Mouse (Mus musculus): ENCODE data around the gene Rcsd1. TPM values are rescaled to one million over a fixed set of nuclear protein-coding genes. Genes with fewer than 3 reads are reported as not detected.

Gene Rcsd1
- polyA plus RNA-seq, 1 experiment from 2014 or later, result 7.1 TPM

DNA sequence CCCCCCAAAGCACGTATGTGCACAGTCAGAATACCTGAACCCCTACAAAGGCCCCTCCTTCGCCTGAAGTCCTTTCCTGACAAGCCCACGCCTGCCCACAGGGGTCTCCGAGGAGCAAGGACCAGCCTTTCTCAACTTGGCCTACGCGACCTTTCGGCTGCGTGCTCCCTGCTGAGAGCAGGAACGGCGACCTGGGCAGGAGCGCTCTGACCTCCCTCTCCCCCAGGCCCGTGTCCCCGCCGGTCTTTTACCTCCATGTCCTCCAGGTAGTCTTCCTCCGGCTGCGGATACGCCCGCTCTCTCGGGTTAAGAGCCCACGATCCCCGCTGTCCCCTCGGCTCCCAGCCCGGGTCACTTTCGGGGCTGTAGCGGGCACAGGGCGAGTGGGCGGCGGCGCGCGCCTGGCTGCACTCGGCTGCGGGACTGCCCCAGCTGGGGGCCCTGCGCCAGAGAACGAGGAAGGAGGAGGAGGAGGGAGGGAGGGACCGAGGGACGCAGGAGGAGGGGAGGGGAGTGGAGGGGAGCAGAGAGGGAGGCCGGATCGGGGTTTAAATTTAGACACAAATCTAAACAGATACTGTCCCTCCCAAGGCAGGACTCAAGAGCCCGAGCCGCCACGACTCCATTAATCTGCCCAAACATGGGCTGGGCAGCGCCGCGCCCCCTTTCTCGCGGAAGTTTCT lies 1.8 kb downstream of the Rcsd1 start:
- Histone ChIP-seq H3K9me3 (ENCODE audit: control insufficient read depth, low read length) (no peaks in the 10 kb centered on the region), H3K9ac (ENCODE audit: low read length) (peak overlapping the region; percentile 67), H3K4me1 (ENCODE audit: control insufficient read depth, insufficient read depth, low read length) (peaks cover 2% of the 10 kb centered on the region), H3K27me3 (ENCODE audit: control insufficient read depth, insufficient read depth, low read length) (peaks cover 15% of the 10 kb centered on the region), H3K27ac (ENCODE audit: low read depth, low read length) (no peak overlapping the region), H3K36me3 (ENCODE audit: control insufficient read depth, insufficient read depth, low read length) (no peaks in the 10 kb centered on the region), H3K4me2 (ENCODE audit: low read depth) (peak overlapping the region; percentile 99), H3K4me3 (ENCODE audit: low read depth, low read length) (peak overlapping the region; percentile 66)
- DNase-seq (ENCODE audit: low spot score), result peak; percentile 54
- WGBS, result under 1% methylated on average over 47 of the region's 47 CpGs
- peak; percentile 71 for ATAC-seq (ENCODE audit: insufficient read depth, low FRiP score, low TSS enrichment)

DNA sequence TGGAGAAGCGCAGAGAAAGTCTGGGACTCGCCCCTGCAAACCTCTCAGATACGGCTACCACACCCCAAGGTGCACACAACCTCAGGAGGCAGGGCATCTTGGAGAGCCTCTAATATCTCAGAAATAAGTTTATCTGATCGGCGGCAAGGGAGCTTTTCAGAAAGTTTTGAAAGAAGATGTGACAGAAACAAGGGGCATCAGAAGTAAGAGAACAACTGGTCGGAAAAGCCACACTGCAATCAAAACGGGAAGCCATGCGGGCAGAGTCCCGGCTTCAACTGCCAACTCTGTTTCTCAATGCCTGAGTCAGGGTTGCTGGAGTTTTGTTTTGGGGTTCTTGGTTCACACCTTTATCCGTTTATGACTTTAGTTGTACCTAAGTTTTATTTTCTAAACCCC lies 2.3 kb downstream of the Rcsd1 start:
- H3K27me3 ChIP-seq (ENCODE audit: control insufficient read depth, insufficient read depth, low read length), result peaks cover 15% of the 10 kb centered on the region
- WGBS, result 21% methylated on average over 10 of the region's 10 CpGs
- H3K9ac ChIP-seq (ENCODE audit: low read length), result no peak overlapping the region
- peak overlapping the region; percentile 66 for H3K4me3 ChIP-seq (ENCODE audit: low read depth, low read length)
- H3K4me1 ChIP-seq (ENCODE audit: control insufficient read depth, insufficient read depth, low read length), result peaks cover 5% of the 10 kb centered on the region
- H3K27ac ChIP-seq (ENCODE audit: low read depth, low read length), result no peak overlapping the region
- peak overlapping the region; percentile 99 for H3K4me2 ChIP-seq (ENCODE audit: low read depth)
- DNase-seq (ENCODE audit: low spot score), result no peak
- H3K9me3 ChIP-seq (ENCODE audit: control insufficient read depth, low read length), result no peaks in the 10 kb centered on the region
- no peak for ATAC-seq (ENCODE audit: insufficient read depth, low FRiP score, low TSS enrichment)
- no peaks in the 10 kb centered on the region for H3K36me3 ChIP-seq (ENCODE audit: control insufficient read depth, insufficient read depth, low read length)

DNA sequence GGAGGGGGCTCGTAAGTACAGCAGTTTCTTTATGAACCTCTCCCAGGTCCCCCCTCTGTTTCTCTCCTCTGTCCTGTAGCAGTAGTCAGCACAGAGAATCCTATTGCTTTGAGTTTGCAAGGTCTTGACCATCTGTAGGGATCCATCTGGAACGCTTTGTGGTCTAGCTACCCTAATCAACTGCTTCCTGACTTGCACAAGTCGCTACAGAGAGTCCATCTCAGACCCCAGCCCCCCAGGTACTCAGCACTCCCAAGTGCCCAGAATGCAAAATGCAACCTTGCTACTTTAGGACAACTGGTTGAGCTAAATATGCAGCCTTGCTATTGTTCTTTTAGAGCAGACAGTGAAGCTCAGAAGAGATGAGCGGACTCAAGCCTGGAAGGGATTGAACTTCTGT lies 3.1 kb downstream of the Rcsd1 start:
- Histone ChIP-seq H3K27ac (ENCODE audit: low read depth, low read length) (no peak overlapping the region), H3K4me2 (ENCODE audit: low read depth) (no peak overlapping the region), H3K9me3 (ENCODE audit: control insufficient read depth, low read length) (no peaks in the 10 kb centered on the region), H3K9ac (ENCODE audit: low read length) (no peak overlapping the region), H3K4me1 (ENCODE audit: control insufficient read depth, insufficient read depth, low read length) (peaks cover 6% of the 10 kb centered on the region), H3K4me3 (ENCODE audit: low read depth, low read length) (no peak overlapping the region), H3K27me3 (ENCODE audit: control insufficient read depth, insufficient read depth, low read length) (peaks cover 15% of the 10 kb centered on the region), H3K36me3 (ENCODE audit: control insufficient read depth, insufficient read depth, low read length) (no peaks in the 10 kb centered on the region)
- DNase-seq (ENCODE audit: low spot score) (no peak), ATAC-seq (ENCODE audit: insufficient read depth, low FRiP score, low TSS enrichment) (no peak)
- 77% methylated on average over 4 of the region's 4 CpGs for WGBS

DNA sequence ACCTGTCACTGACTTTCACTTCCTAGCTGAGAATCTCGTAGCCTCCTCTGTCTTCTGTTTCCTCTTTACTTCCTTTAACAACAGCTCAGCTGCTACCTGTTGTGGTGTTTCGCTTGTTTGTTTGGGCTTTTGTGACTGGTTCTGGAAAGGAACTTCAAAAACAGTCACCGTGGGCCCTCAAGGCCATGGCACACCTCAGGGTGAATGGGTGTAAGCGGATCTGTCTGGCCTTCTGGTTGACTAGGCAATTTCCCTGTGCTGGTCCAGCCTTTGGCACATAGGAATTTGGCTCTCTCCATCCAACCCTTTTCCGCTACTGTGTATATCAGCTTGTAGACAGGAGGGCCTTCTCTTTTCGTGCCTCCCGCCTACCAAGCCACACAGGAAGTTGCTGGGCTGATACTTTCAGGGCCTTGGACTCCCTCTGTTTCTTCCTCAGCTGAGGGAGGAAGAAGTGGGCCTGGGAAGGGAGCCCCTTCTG lies 3.6 kb downstream of the Rcsd1 start:
- no peaks in the 10 kb centered on the region for H3K9me3 ChIP-seq (ENCODE audit: control insufficient read depth, low read length)
- H3K4me2 ChIP-seq (ENCODE audit: low read depth), result no peak overlapping the region
- WGBS, result 85% methylated on average over 7 of the region's 7 CpGs
- no peak overlapping the region for H3K27ac ChIP-seq (ENCODE audit: low read depth, low read length)
- ATAC-seq (ENCODE audit: insufficient read depth, low FRiP score, low TSS enrichment) (no peak), DNase-seq (ENCODE audit: low spot score) (no peak)
- H3K27me3 ChIP-seq (ENCODE audit: control insufficient read depth, insufficient read depth, low read length), result peaks cover 15% of the 10 kb centered on the region
- peaks cover 8% of the 10 kb centered on the region for H3K4me1 ChIP-seq (ENCODE audit: control insufficient read depth, insufficient read depth, low read length)
- no peaks in the 10 kb centered on the region for H3K36me3 ChIP-seq (ENCODE audit: control insufficient read depth, insufficient read depth, low read length)
- no peak overlapping the region for H3K9ac ChIP-seq (ENCODE audit: low read length)
- H3K4me3 ChIP-seq (ENCODE audit: low read depth, low read length), result no peak overlapping the region

DNA sequence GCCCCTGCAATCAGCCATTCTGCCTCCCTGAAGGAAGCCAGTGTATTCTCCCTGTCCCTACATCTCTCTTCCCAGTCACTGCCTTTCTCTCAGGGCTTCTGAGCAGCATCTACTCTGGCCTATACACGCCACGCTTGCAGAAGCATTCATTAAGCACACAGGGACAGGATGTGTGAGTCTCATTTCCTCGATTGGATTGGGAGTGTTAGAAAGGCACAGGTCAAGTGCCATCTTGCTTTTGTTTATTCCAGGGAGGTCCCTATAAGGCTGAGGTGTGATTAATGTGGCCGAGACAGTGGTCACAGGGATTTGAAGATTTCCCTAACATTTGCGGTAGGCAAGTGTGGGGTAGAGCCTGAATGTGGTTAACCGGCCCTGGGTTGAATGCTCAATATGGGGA lies 4.2 kb downstream of the Rcsd1 start:
- H3K36me3 ChIP-seq (ENCODE audit: control insufficient read depth, insufficient read depth, low read length), result no peaks in the 10 kb centered on the region
- H3K4me1 ChIP-seq (ENCODE audit: control insufficient read depth, insufficient read depth, low read length), result peaks cover 8% of the 10 kb centered on the region
- H3K4me3 ChIP-seq (ENCODE audit: low read depth, low read length), result no peak overlapping the region
- WGBS, result 79% methylated on average over 6 of the region's 6 CpGs
- H3K4me2 ChIP-seq (ENCODE audit: low read depth), result no peak overlapping the region
- no peaks in the 10 kb centered on the region for H3K9me3 ChIP-seq (ENCODE audit: control insufficient read depth, low read length)
- no peak overlapping the region for H3K9ac ChIP-seq (ENCODE audit: low read length)
- peaks cover 15% of the 10 kb centered on the region for H3K27me3 ChIP-seq (ENCODE audit: control insufficient read depth, insufficient read depth, low read length)
- no peak overlapping the region for H3K27ac ChIP-seq (ENCODE audit: low read depth, low read length)
- DNase-seq (ENCODE audit: low spot score), result no peak
- ATAC-seq (ENCODE audit: insufficient read depth, low FRiP score, low TSS enrichment), result no peak

DNA sequence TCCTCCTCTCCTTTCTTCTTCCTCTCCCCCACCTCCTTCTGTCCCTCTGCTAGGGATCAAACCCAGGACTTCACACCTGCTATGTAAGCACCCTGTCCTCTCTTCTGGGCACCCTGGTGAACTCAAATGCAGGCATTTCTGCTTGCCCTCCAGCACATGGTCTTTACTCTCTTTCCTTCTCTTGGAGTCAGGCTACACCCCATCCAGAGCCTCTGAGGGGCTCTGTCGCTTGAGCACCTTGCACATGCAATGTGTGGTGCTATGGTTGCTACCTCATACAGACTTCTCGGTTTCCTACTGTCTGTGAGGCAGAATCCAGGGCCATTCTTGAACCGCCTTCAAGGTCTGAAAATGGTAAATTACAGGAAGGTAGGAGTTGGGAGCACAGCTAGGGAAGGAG lies 4.7 kb downstream of the Rcsd1 start:
- no peak overlapping the region for H3K9ac ChIP-seq (ENCODE audit: low read length)
- no peak overlapping the region for H3K27ac ChIP-seq (ENCODE audit: low read depth, low read length)
- 72% methylated on average over 3 of the region's 3 CpGs for WGBS
- DNase-seq (ENCODE audit: low spot score), result no peak
- H3K9me3 ChIP-seq (ENCODE audit: control insufficient read depth, low read length), result no peaks in the 10 kb centered on the region
- peaks cover 15% of the 10 kb centered on the region for H3K27me3 ChIP-seq (ENCODE audit: control insufficient read depth, insufficient read depth, low read length)
- H3K36me3 ChIP-seq (ENCODE audit: control insufficient read depth, insufficient read depth, low read length), result no peaks in the 10 kb centered on the region
- no peak overlapping the region for H3K4me2 ChIP-seq (ENCODE audit: low read depth)
- no peak overlapping the region for H3K4me3 ChIP-seq (ENCODE audit: low read depth, low read length)
- ATAC-seq (ENCODE audit: insufficient read depth, low FRiP score, low TSS enrichment), result no peak
- H3K4me1 ChIP-seq (ENCODE audit: control insufficient read depth, insufficient read depth, low read length), result peaks cover 8% of the 10 kb centered on the region

DNA sequence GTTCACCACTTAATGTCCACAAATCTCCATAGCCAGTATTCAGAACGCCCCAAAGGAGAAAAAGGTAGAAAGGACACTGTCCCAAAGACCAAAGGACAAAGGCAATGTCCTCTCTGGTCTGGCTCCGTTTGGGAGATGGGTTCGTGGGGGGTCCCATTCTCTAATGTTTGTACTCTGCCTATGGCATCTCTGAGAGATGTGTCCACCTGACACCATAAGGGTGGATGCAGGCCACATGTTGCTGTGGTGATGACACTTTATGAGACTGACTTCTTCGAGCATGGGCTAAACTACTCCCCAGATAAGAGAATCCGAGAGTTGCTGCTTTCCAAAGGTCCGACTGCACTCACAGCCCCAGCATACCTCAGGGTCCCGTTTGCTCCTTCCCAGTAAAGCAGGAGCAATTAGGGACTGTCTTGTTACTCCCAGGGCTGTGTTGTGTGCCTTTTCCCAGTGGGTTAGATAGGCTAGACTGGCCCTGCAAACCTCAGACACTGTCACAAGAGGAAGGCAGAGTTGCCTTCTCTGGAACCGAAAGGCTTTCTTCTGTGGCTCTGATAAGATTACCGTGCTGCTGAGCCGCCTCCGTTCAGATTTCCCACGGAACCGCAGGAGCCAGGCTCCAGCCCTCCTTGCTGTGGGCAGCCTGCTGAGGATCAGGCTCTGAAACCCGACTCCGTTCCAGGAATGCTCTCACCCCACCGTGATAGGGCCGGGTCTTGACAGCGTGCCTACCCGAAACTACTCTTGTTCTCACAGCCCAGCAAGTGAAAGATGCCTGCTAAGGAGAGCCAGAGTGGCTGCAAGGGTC lies 7.1 kb downstream of the Rcsd1 start:
- H3K9ac ChIP-seq (ENCODE audit: low read length), result 0 out of 2 replicates have a peak overlapping the region, but pooled peaks have one; percentile 16
- H3K4me3 ChIP-seq (ENCODE audit: low read depth, low read length), result no peak overlapping the region
- ATAC-seq (ENCODE audit: insufficient read depth, low FRiP score, low TSS enrichment), result no peak

DNA sequence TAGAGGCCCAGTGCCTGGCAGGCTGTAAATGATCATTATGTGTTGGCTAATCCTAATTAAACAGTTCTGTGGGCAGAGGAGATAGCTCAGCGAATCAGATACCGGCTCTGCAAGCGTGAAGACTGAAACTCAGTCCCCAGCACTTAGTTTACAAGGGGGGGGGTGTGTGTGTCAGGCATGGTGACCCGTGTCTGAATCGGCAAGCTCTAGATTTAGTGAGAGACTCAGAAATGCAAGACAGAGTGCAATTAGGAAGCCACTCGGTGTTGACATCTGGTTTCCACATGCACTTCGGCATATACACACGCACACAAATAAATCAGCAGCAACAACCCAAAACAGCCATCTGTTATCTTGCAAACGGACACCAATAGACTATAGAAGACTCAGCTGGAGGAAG lies 8.0 kb downstream of the Rcsd1 start:
- H3K4me1 ChIP-seq (ENCODE audit: control insufficient read depth, insufficient read depth, low read length), result peaks cover 8% of the 10 kb centered on the region
- H3K4me3 ChIP-seq (ENCODE audit: low read depth, low read length), result no peak overlapping the region
- 41% methylated on average over 9 of the region's 9 CpGs for WGBS
- no peak overlapping the region for H3K27ac ChIP-seq (ENCODE audit: low read depth, low read length)
- DNase-seq (ENCODE audit: low spot score), result no peak
- 0 out of 2 replicates have a peak, but pooled peaks cover 3% of the 10 kb centered on the region for H3K27me3 ChIP-seq (ENCODE audit: control insufficient read depth, insufficient read depth, low read length)
- no peak for ATAC-seq (ENCODE audit: insufficient read depth, low FRiP score, low TSS enrichment)
- H3K9ac ChIP-seq (ENCODE audit: low read length), result no peak overlapping the region
- no peak overlapping the region for H3K4me2 ChIP-seq (ENCODE audit: low read depth)
- no peaks in the 10 kb centered on the region for H3K36me3 ChIP-seq (ENCODE audit: control insufficient read depth, insufficient read depth, low read length)
- H3K9me3 ChIP-seq (ENCODE audit: control insufficient read depth, low read length), result no peaks in the 10 kb centered on the region

More for the DNA sequence above, 7.1 kb downstream of the Rcsd1 start:
- H3K27ac ChIP-seq (ENCODE audit: low read depth, low read length), result no peak overlapping the region
- WGBS, result 11% methylated on average over 19 of the region's 19 CpGs
- DNase-seq (ENCODE audit: low spot score), result peak; percentile 62
- peaks cover 8% of the 10 kb centered on the region for H3K4me1 ChIP-seq (ENCODE audit: control insufficient read depth, insufficient read depth, low read length)
- H3K36me3 ChIP-seq (ENCODE audit: control insufficient read depth, insufficient read depth, low read length), result no peaks in the 10 kb centered on the region
- H3K9me3 ChIP-seq (ENCODE audit: control insufficient read depth, low read length), result no peaks in the 10 kb centered on the region
- H3K4me2 ChIP-seq (ENCODE audit: low read depth), result peak overlapping the region; percentile 26
- peaks cover 6% of the 10 kb centered on the region; the same call in 1 of the 2 replicates for H3K27me3 ChIP-seq (ENCODE audit: control insufficient read depth, insufficient read depth, low read length)
